Mouse (Mus musculus): ENCODE data around the gene Rel.

Rel gene

DNA sequence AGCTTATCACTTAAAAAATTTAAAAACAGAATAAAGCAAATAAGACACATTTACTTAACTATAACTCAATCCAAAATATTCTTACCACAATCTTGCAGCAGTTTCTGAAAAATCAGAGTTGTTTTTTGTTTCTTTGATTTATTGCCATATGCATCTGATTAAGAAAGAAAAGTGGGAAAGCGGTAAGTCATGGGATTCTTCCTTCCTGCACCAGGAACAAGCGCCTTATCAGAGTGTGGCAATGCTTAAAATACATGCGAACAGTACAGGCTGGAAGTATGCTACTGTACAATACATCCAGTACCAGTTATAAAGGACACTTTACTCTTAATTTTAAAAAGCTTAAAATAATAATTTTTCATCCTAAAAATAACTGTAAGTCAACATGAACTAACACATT lies 26.4 kb downstream of the Rel start:
- in situ Hi-C loops (cut with MboI): no loop called here

DNA sequence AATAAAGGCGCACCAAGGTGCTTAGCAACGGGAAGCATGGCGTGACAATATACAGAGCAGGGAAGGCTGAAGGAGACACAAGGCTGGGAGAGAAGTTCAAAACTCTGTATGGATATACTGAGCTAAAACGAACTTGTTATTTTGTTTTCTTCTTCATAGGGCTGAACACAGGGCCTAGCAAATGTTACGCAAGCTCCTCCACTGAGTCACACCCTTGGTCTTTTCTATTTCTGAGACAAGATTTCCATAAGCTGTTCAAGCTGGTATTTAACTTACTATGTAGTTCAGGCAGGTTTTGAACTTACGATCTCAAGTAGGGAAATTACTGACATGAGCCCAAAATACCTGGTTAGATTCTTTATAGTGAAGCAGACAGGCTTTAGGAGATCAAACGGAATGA lies 29.4 kb downstream of the Rel start:
- in situ Hi-C loops (cut with MboI): no loop called here

DNA sequence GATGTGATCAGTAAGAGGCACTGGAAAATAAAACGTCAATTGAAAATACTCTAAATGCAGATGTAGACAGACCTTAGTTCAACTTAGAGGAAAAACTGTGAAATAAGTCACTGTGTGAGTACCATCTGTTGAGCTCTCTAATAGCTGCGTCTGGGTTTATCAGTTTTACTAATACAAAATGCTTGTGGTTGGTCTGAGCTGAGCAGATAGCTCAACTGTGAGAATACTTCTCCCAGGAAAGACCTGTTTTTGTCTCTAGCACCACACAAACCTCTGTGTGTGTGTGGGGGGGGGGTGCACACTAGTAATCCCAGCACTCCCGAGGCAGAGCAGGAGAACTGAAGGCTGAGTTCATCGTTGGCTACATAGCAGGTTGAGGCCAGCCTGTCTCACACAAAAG lies 29.9 kb downstream of the Rel start:
- in situ Hi-C loops (cut with MboI): no loop called here

DNA sequence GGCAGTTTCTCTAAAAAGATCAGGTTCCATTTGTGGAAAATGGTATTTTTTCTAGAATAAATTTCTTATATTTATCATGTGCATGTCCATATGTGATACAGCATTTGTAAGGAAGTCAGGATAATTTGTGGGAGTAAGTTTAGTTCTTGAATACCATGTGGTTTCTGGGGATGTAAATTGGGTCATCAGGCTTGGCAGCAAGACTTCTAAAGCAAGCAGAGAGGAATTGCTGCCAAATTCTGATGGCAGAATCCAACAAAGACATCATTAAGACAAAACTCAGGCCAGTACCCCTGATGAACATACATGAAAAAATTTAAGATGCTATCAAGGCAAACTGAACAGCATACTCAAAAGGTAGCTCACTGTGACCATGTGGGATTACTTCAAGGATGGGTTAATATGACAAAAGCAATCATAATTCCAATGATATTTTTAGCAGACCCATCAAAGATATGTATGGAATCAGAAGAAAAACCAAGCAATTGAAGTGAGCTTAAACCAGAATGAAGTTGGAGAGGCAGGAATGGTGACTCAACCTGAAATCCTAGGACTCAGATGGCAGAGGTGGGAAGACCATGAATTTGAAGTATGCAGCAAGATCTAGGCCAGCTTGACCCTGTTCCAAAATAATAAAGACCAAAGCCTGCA lies 34.8 kb downstream of the Rel start:
- in situ Hi-C loops (cut with MboI): no loop called here

DNA sequence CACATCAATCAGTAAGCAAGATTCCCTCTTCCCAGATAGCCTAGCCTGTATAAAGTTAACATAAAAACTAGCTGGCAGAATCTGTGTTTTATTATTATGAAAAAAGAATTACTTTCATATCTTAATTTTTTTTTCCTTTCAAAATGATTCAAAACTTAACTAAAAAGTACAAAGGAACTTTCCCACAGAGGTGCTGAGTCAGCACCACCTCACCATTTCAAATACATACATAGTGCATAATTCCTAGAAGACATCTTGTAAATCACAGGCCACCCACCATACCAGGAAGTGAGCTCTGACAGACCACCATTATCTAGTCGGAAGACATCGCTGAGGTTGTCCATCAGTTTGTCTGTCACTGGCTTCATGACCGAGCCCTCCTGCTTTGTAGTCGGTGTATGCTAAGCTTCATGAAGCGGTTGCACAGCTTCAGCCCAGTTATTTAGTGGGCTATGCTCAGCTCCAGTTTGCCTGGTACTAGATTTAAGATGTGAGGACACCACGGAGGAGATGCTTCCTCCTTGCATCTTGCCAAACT lies 36.0 kb downstream of the Rel start:
- in situ Hi-C loops (cut with MboI): no loop called here

DNA sequence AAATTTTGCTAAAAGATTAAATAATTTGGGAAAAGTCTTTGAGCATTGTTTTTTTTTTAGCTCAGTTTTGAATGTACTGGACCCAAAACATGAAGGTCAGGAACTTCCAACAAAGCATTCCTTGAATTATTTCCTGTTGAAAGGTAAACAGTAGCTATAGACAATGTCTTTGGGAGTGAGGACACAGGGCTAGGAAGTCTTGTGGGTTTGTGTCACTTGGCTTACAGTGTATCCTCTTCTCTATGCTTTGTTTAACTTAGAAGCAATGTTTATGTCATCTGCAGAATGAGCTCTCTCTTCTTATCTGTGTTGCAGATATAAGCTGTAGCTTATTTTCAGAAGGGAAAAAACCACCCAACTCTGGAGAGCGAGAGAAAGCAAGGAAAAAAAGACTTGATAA lies 37.9 kb downstream of the Rel start:
- in situ Hi-C loops (cut with MboI): no loop called here

DNA sequence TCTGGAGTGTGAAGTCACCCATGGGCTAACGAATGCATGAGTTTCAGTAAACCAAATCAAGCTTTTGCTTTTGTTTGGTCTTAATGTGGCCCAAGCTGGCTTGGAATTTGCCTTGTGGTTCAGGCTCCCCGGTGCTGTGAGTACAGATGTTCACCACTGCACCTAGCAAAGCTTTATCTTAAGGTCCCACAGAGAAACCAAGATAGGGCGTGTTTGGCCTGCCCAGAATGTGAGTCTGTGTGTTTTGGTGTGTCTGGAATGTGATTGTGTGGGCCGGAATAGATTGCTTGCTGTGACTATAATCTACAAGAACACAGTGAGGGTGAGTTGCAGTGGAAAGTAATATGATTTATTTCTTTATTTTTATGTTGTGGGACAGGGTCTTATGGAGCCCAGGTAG lies 40.6 kb downstream of the Rel start:
- in situ Hi-C loops (cut with MboI): no loop called here

DNA sequence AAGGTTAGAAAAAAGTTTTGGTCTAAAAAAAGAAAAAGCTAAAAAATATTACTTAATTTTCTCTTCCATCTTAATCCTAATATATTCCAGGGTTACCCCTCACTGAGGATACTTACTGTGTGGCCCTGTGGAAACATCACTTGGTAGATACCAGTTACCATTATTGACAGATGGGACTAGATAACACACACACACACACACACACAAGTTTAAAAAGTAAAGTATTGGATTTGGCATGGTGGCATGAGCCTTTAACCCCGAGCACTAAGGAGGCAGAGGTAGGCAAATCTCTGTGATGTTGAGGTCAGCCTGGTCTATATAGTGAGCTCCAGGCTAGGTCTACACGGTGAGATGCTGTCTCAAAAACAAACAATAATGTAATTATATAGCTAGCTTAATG lies 42.6 kb downstream of the Rel start:
- in situ Hi-C loops (cut with MboI): no loop called here

DNA sequence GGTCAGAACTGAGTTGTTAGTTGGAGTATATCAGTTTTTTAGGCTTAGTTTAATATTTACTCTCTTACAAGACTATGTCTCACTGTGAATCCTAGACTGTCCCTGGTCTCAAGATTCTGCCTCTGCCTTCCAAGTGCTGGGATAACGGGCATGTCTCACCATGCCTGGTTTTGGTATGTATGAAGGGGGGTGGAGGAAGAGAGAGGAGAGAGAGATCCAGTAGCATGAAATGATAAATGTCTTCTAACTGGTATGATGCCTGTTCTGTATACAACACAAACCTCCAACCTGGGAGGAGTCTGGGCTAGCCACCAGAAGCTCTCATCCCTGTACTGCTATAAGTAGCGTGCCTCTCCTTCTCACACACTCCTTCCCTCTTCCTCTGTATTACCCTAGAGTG lies 44.3 kb downstream of the Rel start:
- in situ Hi-C loops (cut with MboI): no loop called here

DNA sequence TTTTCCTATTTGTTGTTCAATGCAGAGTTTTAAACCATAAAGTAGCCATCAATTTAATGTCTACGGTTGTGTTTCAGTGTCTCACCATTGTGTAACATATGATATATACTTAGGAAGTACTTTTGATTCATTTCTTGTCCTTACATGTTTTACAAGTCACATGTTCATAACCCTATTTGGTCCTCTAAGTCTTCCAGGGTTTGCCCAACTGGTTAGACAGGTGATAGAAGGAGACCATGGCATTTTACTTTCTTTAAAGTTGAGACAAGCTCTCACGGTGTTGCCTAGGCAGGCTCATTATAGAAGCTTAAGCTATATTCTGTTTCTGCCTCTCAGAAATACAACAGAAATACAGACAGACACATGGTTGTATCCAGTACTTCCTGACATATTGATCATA lies 44.9 kb downstream of the Rel start:
- in situ Hi-C loops (cut with MboI): no loop called here

DNA sequence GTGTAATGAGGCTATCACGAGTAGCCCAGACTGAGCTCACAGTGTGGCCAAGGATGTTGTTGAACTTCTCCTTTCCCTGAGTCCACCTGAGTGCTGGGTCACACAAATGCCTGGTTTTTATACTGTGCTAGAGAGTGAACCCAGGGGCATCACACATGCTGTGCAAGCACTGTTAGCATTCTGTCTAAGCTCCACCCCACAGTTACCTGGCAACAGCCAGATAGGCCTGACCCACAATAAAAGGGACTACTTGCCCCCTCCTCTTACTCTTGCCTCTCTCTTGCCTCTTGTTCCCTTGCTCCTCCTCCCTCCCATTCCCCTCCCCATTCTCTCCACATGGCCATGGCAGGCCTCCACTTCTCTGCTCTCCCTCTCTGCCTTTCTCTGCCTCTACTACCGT lies 48.4 kb downstream of the Rel start:
- in situ Hi-C loops (cut with MboI): no loop called here

DNA sequence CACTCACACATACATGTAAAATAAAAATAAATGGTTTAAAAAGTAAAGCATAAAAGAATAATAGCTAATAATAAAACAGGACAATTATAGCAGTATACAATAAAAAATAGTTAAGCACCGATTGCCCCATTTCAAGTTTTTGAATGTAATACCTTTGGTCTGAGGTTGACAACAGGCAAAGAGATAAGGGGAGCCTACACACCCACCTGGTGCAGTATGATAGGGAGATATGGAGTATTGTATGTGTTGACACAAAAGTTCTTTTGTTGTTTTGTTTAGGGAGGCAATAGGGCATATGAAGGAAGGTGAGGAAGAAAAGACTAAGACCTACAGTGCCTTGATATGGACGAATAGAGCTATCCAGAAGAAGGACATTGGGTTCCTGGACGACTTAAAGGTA lies 50.9 kb downstream of the Rel start:
- in situ Hi-C loops (cut with MboI): no loop called here

DNA sequence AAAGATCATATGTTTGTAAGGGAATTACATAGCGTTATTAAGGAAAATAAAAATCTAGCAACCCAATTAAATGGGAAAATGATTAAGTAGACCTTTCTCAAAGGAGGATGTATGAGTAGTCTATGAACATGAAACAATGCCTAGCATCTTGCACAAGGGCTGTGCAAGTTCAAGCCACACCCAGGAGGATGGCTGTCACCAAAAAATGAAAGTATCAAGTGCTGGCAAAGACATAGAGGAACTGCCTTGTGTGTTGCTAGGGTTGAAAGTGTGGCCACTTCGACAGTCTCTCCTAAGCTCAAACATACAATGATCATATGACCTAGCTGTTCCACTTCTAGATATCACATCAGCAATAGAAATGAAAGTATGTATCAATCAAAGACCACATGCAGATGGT lies 51.9 kb downstream of the Rel start:
- in situ Hi-C loops (cut with MboI): no loop called here

DNA sequence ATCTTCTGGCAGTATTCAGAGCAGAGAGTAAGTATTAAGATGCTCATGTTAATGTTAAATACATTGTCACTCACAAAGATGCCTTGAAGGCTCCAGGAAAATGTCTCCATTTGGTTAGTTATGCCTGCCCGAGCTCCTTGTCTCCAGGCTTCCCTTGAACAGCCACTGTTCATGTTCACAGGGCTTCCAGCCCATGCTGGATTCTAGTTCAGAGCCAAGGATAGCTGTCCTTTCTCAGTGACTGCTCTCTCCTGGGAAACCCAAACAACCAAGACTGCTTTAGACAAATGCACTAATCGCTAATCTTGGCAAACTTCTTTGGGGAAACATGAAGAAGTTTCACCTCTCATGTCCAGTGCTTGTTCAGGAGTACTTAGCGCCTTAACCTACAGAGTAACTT lies 58.5 kb downstream of the Rel start:
- in situ Hi-C loops (cut with MboI): no loop called here

DNA sequence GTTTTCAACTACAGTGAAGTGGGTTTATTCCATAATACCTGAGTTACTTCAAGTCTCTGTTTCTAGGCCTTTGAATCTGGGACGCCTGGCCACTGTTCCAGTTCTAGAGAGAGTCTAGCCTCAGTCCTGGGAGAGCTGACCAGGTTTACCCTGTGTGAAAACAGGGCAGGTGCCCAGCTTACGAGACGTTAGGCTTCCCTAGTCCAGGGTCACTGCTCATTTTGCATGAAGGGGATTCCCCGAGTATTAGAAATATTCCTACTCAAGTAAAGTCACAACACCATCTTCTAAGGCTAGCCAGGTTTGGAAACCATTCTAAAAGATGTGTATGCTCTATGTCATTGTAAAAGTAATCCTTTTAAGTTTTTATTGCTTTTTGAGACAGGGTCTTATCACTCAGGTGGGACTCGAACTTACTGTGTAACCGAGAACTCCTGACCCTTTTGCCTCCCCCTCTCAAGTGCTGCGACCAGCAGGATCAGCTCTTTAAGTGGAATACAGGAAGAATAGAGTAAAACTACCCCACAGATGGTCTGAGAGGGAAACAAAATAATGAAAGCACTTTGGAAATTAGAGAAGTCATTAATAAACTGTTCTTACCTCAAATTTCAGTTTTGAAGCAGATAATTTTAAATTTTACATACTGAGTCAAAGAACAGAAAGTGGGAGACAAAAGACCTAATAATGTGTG lies 66.0 kb downstream of the Rel start:
- in situ Hi-C loops (cut with MboI): no loop called here

DNA sequence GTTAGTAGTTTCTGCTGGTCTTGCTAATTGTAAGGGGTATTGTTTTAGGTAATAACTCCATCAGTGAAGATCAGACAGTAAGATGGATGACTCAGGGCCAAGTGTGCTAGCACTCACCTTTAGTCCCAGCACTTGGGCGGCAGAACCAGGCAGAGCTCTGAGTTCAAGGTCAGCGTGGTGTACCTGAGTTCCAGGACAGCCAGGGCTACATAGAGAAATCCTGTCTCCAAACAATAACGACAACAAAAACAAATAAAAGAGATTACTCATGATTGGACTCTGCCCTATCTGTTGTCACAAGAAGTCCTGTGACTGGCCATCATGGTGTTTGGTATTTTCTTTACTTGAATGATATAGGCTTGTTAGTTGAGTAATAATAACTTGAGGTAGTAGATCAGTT lies 68.9 kb downstream of the Rel start:
- in situ Hi-C loops (cut with MboI): no loop called here

DNA sequence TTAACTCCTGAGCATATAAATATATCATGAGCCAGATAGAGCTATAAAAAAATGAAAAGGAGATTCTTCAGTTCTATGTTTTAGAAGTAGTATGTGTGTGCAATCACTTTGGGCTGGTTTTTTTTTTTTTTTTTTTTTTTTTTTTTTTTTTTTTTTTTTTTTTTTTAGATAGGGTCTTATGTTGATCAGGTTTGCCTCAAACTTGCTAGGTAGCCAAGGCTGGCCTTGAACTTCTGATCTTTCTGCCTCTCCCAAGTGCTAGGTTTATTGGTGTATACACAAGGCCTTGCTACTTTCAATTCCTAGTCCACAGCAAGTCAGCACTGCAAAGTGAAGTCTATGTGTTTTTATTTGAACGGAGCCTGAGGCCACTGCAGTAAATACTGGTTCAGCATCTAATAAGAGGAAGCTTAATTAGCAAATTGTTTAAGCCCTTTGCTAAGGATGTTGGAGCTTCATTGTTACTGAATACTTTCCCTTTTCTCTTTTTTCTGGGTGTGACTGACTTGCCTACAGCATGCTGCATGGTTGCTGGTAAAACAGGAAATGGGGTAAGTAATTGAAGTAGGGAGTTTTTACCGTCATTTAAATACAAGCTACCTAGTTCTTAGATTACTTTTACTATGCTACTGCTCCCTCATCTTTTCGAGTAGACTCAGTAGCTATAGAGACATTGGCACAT lies 71.2 kb downstream of the Rel start:
- in situ Hi-C loops (cut with MboI): no loop called here

DNA sequence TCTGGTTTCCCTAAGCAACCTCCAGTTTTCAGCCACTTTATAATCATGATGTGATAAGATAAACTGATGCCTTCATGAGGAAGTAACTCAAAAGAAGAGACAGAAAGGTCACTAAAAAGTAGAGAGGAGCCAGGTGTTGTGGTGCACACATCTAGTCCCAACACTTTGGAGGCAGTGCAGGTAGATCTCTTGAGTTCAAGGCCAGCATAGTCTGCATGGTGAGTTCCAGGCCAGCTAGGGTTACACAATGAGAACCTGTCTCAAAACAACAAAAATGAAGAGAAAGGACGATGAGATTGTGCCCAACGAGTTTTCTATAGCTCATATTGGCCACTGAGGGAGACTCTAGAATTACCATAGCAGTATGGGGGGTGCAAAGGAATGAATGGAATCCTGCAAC lies 72.2 kb downstream of the Rel start:
- in situ Hi-C loops (cut with MboI): no loop called here

DNA sequence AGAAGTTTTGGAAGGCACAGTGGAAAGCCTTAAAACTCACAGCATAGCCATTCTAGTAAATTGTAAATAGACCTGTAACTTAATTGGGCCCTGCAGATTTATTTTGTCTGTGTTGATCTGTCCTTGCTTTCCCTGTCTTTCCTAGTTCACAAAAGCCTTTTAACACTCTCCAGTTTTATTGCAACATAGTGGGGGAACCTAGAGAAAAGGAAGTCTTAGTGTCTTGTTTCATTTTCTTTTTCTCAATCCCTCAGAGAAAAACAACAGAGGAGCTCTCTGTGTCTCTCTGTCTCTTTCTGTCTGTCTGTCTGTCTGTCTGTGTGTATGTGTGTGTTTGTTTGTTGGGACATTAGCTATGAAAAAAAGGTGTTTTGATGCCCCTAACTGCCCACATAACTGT lies 74.9 kb downstream of the Rel start:
- in situ Hi-C loops (cut with MboI): no loop called here

DNA sequence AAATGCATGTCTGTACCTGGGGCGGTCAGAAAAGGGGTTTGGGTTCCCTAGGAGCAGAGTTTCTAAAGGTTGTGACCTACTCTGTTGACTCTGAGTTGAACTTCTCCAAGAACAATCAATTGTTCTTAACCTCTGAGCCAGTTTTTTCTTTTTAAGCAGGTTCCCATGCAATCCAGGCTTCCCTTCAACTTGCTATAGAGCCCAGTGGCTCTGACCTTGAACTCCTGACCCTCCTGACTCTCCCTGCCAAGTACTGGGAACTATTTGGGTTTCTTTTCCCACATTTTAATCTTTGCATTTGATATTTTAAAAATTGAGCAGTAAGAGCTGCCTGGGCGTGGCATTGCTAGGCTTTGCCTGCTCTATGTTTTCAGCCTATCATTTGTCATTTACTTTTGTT lies 77.5 kb downstream of the Rel start:
- in situ Hi-C loops (cut with MboI): no loop called here

DNA sequence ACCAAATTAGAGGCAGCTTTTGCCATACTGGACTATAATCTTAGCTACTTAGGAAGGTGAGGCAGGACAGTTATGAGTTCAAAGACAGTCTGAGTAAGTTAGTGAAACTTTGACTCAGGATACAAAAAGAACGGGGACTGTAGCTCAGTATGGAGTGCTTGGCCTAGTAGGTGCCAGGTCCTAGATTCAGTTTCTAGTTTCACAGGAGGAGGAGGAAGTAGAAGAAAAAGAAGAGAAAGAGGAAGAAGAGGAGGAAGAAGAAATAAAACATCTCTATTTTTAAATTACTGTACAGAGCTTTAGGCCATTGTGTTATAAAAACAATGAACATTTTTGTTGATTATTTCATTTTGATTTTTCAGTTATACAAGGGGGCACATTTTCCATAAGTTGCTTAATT lies 82.7 kb downstream of the Rel start:
- in situ Hi-C loops (cut with MboI): loop anchor here (10.0 kb wide), 1 partner anchor 267 kb away; no protein-coding TSS in a partner anchor
